Mouse (Mus musculus) C2C12 (cell line): ENCODE results near the gene Cd302. TPM values are rescaled to one million over a fixed set of nuclear protein-coding genes. Genes with fewer than 3 reads are reported as not detected.

Experiments used
- H3K27me3 ChIP-seq: one replicate; pipeline ENCODE4 v1.6.1; 2011; ENCODE audit not compliant: control insufficient read depth, insufficient read depth, insufficient read length
- H3K36me3 ChIP-seq: one replicate; pipeline ENCODE4 v1.6.1; 2011; ENCODE audit not compliant: control insufficient read depth, insufficient read depth
- H3K4me3 ChIP-seq: one replicate; pipeline ENCODE4 v1.5.1; 2011; ENCODE audit warnings: mild to moderate bottlenecking, control low read depth; ENCODE audit not compliant: poor library complexity, insufficient read depth, severe bottlenecking
- H3K79me2 ChIP-seq: one replicate; pipeline ENCODE4 v1.6.1; 2011; ENCODE audit not compliant: control insufficient read depth, insufficient read depth
- H3K79me3 ChIP-seq: one replicate; pipeline ENCODE4 v1.6.1; 2011; ENCODE audit warnings: low read depth, control low read depth
- H3ac ChIP-seq: one replicate; pipeline ENCODE3; 2011; ENCODE audit warnings: low read depth; ENCODE audit not compliant: control insufficient read depth, insufficient read length
- CEBPB ChIP-seq: IDR thresholded peaks from one replicate; pipeline ENCODE4 v1.6.1; 2011; ENCODE audit warnings: low read depth, mild to moderate bottlenecking, control low read depth, moderate library complexity
- CTCF ChIP-seq: IDR thresholded peaks from one replicate; pipeline ENCODE4 v1.5.1; 2011; ENCODE audit not compliant: control insufficient read depth, insufficient read depth, insufficient read length
- FOSL1 ChIP-seq: IDR thresholded peaks from one replicate; pipeline ENCODE4 v1.8.0; 2011; ENCODE audit warnings: mild to moderate bottlenecking, low read length; ENCODE audit not compliant: poor library complexity, insufficient read depth, severe bottlenecking
- MAX ChIP-seq: IDR thresholded peaks from one replicate; pipeline ENCODE4 v1.6.1; 2011; ENCODE audit warnings: mild to moderate bottlenecking, control low read depth
- MYOD1 ChIP-seq: IDR thresholded peaks from one replicate; pipeline ENCODE4 v1.6.1; 2011; ENCODE audit warnings: low read depth; ENCODE audit not compliant: control insufficient read depth, insufficient read length
- MYOG ChIP-seq: IDR thresholded peaks from one replicate; pipeline ENCODE4 v1.6.1; 2011; ENCODE audit not compliant: control insufficient read depth, insufficient read length; ENCODE audit errors: extremely low read depth
- USF1 ChIP-seq: IDR thresholded peaks from one replicate; pipeline ENCODE4 v1.6.1; 2011; ENCODE audit warnings: low read depth, mild to moderate bottlenecking, control low read depth, moderate library complexity
- polyA plus RNA-seq: library from polyadenylated mRNA; unstranded; fragments of >200 nt; fragmentation: generic; extraction: Trizol; gene quantifications from one replicate; pipeline ENCODE4 v1.2.1, GENCODE M21; 2012; ENCODE audit warnings: missing spikeins

Gene Cd302
- polyA plus RNA-seq, 1 experiment = 0.83 TPM

DNA sequence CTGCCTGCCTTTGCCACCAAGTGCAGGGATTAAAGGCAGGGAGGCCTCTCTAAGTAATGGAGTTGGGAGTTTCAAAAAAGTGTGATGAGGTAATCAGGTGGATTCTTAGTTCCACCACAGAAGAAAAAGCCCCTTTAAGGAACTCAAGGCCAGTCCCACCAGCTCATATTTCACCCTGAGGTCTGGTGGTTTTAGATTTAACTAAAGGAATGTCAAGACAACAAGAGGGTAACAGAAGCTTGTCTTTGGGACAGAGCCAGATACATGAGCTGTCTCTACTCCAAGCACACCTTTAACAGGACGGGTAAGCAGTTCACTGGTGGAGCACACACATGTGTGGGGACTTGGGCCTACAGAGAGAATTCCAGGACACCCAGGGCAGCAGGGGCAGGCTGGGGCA lies 16.7 kb downstream of the Cd302 start:
- Histone ChIP-seq H3K79me3 (no peaks in the 10 kb centered on the region), H3K27me3 (no peaks in the 10 kb centered on the region), H3K36me3 (no peaks in the 10 kb centered on the region), H3ac (no peak overlapping the region), H3K79me2 (no peaks in the 10 kb centered on the region), H3K4me3 (no peak overlapping the region)
- no peak for TF ChIP-seq MYOG
- TF ChIP-seq CEBPB = no peak
- no peak for TF ChIP-seq CTCF
- no peak for TF ChIP-seq MYOD1
- no peak for TF ChIP-seq USF1
- TF ChIP-seq MAX = no peak
- no peak for TF ChIP-seq FOSL1

DNA sequence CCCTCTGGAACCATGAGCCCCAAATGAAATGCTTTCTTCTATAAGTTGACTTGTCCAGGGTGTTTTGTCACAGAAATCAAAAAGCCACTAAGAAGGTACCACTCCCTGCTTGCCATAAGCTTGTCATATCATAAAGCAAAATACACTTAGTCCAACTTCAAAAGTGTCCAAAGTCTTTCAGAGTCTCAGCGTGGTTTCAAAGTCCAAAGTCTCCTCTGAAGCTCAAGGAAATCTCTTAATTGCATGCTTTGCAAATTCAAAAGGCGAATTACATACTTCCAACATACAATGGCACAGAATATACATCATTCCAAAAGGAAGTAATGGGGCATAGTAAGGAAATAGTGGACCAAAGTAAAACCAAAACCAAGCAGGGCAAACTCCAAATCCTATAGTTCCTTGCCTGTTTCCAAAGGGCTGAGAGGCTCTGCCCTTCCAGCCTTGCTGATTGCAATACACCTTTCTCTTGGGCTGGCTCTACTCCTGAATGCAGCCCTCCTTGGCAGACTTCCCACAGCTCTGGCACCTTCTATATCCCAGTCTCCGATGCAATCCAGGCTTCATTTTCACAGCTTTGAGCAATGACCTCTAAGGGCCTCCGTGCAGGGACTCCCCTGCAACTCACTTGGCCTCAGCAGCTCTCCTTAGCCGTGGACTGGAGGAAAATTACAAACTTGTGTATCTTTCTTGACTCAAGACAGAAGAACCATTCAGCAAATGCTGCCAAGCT lies 23.5 kb downstream of the Cd302 start:
- H3K79me3 ChIP-seq = no peaks in the 10 kb centered on the region
- no peaks in the 10 kb centered on the region for H3K27me3 ChIP-seq
- H3K79me2 ChIP-seq = no peaks in the 10 kb centered on the region
- no peak for TF ChIP-seq CEBPB
- TF ChIP-seq MYOD1 = no peak
- no peak for TF ChIP-seq MAX
- no peak for TF ChIP-seq MYOG
- no peak for TF ChIP-seq FOSL1
- no peak for TF ChIP-seq USF1
- no peak for TF ChIP-seq CTCF
- H3K36me3 ChIP-seq = no peaks in the 10 kb centered on the region
- no peak overlapping the region for H3ac ChIP-seq
- no peak overlapping the region for H3K4me3 ChIP-seq

DNA sequence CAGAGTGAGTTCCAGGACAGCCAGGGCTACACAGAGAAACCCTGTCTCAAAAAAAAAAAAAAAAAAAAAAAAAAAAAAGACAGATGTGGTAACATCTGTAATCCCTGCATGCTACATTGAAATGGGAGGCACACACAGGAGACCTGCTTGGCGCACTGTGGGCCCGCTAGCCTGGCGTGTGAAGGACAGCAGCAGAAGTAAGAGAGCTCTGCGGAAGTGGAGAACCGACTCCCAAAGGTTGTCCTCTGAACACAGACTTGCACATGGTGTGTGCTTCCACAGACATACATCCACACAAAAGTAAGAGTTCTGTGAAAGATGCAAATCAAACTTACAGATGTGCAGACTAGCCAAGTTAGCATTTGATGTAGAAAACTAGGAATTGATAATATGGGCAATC lies 25.1 kb downstream of the Cd302 start:
- Histone ChIP-seq H3K79me3 (no peaks in the 10 kb centered on the region), H3K36me3 (peaks cover 3% of the 10 kb centered on the region), H3ac (no peak overlapping the region), H3K4me3 (no peak overlapping the region), H3K79me2 (no peaks in the 10 kb centered on the region), H3K27me3 (no peaks in the 10 kb centered on the region)
- TF ChIP-seq MAX (no peak), CEBPB (no peak), MYOG (no peak), MYOD1 (no peak), CTCF (no peak), USF1 (no peak), FOSL1 (no peak)

DNA sequence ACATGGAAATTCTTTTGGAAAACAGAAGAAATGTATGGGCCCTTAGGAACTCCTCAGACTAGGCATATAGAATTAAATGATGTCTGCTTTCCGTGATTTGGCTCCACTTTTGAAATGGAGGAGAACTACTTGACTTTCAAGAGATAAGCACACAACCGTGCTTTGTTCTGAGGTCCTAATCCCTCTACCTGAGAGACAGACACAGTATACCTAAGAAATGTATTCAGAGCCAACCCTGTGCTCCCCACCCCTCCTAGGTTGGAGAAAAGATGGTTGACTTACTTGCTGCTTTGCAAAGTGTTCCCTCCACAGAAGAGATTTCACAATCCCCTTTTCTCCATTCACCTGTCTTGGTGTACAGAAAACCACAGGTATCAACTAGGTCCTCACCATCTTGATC lies 27.5 kb downstream of the Cd302 start:
- no peak for TF ChIP-seq MAX
- no peak for TF ChIP-seq FOSL1
- no peak for TF ChIP-seq CTCF
- no peak for TF ChIP-seq MYOG
- TF ChIP-seq CEBPB = no peak
- no peak for TF ChIP-seq MYOD1
- TF ChIP-seq USF1 = no peak
- Histone ChIP-seq H3K4me3 (no peak overlapping the region), H3K79me3 (no peaks in the 10 kb centered on the region), H3K36me3 (peaks cover 5% of the 10 kb centered on the region), H3K27me3 (no peaks in the 10 kb centered on the region), H3ac (no peak overlapping the region), H3K79me2 (no peaks in the 10 kb centered on the region)

DNA sequence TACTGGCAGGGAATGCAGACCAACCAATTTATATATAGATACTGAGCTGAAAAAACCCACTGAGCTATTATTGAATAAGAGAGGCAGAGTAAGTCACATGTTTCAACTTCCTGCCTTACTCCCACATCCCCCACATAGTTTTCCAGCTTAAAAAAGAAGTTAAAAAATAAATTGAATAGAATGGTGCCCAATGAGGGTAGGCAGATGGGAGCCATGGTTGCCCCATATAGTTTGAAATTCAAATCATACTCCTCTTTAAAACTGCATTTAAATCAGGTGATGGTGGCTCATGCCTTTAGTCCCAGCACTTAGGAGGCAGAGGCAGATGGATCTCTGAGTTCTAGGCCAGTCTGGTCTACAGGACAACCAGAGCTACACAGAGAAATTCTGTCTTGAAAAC lies 30.8 kb downstream of the Cd302 start:
- no peaks in the 10 kb centered on the region for H3K79me2 ChIP-seq
- no peak overlapping the region for H3K4me3 ChIP-seq
- H3K27me3 ChIP-seq = no peaks in the 10 kb centered on the region
- H3ac ChIP-seq = no peak overlapping the region
- H3K36me3 ChIP-seq = peaks cover 30% of the 10 kb centered on the region
- no peaks in the 10 kb centered on the region for H3K79me3 ChIP-seq
- TF ChIP-seq USF1 (no peak), FOSL1 (no peak), CTCF (no peak), MYOD1 (no peak), MYOG (no peak), CEBPB (no peak), MAX (no peak)

DNA sequence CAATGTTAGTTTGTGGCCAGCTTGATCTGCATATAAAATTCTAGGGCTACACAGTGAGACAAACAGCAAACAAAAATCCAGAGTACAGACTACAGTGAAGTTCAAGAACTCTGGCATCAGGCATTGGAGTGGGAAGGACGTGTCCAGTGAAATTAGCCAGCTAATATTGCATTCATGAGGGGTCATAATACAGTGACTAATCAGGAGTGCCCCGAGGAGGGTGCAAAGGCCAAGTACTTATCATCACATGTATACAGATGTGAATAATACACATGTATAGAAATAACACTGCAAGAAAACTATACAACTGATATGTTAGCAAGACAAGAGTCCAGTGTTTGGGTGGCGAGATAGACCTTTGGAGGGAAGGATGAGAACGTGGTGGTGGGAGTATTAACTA lies 31.5 kb downstream of the Cd302 start:
- Histone ChIP-seq H3ac (no peak overlapping the region), H3K79me2 (no peaks in the 10 kb centered on the region), H3K4me3 (no peak overlapping the region), H3K27me3 (no peaks in the 10 kb centered on the region), H3K36me3 (peaks cover 38% of the 10 kb centered on the region), H3K79me3 (no peaks in the 10 kb centered on the region)
- TF ChIP-seq MYOG = no peak
- TF ChIP-seq FOSL1 = no peak
- no peak for TF ChIP-seq USF1
- TF ChIP-seq MAX = no peak
- no peak for TF ChIP-seq CTCF
- TF ChIP-seq CEBPB = no peak
- no peak for TF ChIP-seq MYOD1
